8 mouse cellular contexts compared by ENCODE assay signal in genomic region chr1:87846801-87847474, GRCm38 (mm10). TPM values are rescaled to one million over a fixed set of nuclear protein-coding genes. Genes with fewer than 3 reads are reported as not detected.
DNase-seq lines count a peak whose midpoint lies in the region; ATAC-seq and TF ChIP-seq lines count a peak whose summit lies in the region.

No protein-coding gene starts in this region.

- no peak for TF ChIP-seq CTCF in midbrain, postnatal 0 days (IDR thresholded peaks at IDR 0.05)
- no peak for TF ChIP-seq CTCF in liver, embryonic 14.5 days (IDR thresholded peaks at IDR 0.05; ENCODE audit: low read depth)

- 65% methylated on average over 2 of the region's 2 CpGs for WGBS in midbrain, postnatal 0 days
- 68% methylated on average over 2 of the region's 2 CpGs for WGBS in midbrain, embryonic 13.5 days
- WGBS in intestine, embryonic 14.5 days: 19% methylated on average over 2 of the region's 2 CpGs
- WGBS in liver, embryonic 14.5 days (ENCODE audit: insufficient replicate concordance): 12% methylated on average over 2 of the region's 2 CpGs
- WGBS in midbrain, embryonic 15.5 days: 44% methylated on average over 2 of the region's 2 CpGs

- H3K9ac ChIP-seq in midbrain, postnatal 0 days (replicated peaks; ENCODE audit: low read length, poor library complexity, severe bottlenecking): no peak overlapping the region
- H3K9ac ChIP-seq in midbrain, embryonic 13.5 days (replicated peaks): no peak overlapping the region
- H3K9ac ChIP-seq in intestine, embryonic 14.5 days (ENCODE audit: low read length): no peak overlapping the region
- no peak overlapping the region for H3K9ac ChIP-seq in liver, embryonic 14.5 days (replicated peaks)
- H3K9ac ChIP-seq in midbrain, embryonic 15.5 days: no peak overlapping the region

- H3K27me3 ChIP-seq in midbrain, postnatal 0 days (ENCODE audit: insufficient read depth, low read length): no peaks in the 10 kb centered on the region
- 0 out of 2 replicates have a peak, but pooled peaks cover 3% of the 10 kb centered on the region for H3K27me3 ChIP-seq in midbrain, embryonic 13.5 days
- H3K27me3 ChIP-seq in intestine, embryonic 14.5 days (replicated peaks; ENCODE audit: control insufficient read depth, insufficient read depth, low read length): no peaks in the 10 kb centered on the region
- H3K27me3 ChIP-seq in liver, embryonic 14.5 days (ENCODE audit: control insufficient read depth, insufficient read depth, low read length): no peaks in the 10 kb centered on the region
- no peaks in the 10 kb centered on the region for H3K27me3 ChIP-seq in midbrain, embryonic 15.5 days (replicated peaks)

- H3K36me3 ChIP-seq in midbrain, postnatal 0 days (ENCODE audit: insufficient read depth, low read length): no peaks in the 10 kb centered on the region
- H3K36me3 ChIP-seq in midbrain, embryonic 13.5 days: no peaks in the 10 kb centered on the region
- no peaks in the 10 kb centered on the region for H3K36me3 ChIP-seq in intestine, embryonic 14.5 days (ENCODE audit: control insufficient read depth, insufficient read depth, low read length)
- no peaks in the 10 kb centered on the region for H3K36me3 ChIP-seq in liver, embryonic 14.5 days (replicated peaks; ENCODE audit: control insufficient read depth, insufficient read depth, low read depth)
- H3K36me3 ChIP-seq in midbrain, embryonic 15.5 days (replicated peaks): no peaks in the 10 kb centered on the region

- no peak overlapping the region for H3K27ac ChIP-seq in midbrain, postnatal 0 days (ENCODE audit: low read depth, low read length)
- H3K27ac ChIP-seq in midbrain, embryonic 13.5 days: no peak overlapping the region
- H3K27ac ChIP-seq in intestine, embryonic 14.5 days (ENCODE audit: low read depth): no peak overlapping the region; the same call in 1 of the 2 replicates
- H3K27ac ChIP-seq in liver, embryonic 14.5 days: no peak overlapping the region
- H3K27ac ChIP-seq in midbrain, embryonic 15.5 days: no peak overlapping the region

- no peak overlapping the region for H3K4me3 ChIP-seq in midbrain, postnatal 0 days (ENCODE audit: low read depth, low read length)
- no peak overlapping the region for H3K4me3 ChIP-seq in midbrain, embryonic 13.5 days (replicated peaks)
- no peak overlapping the region for H3K4me3 ChIP-seq in intestine, embryonic 14.5 days (ENCODE audit: low read depth, low read length)
- no peak overlapping the region for H3K4me3 ChIP-seq in liver, embryonic 14.5 days (ENCODE audit: insufficient read depth in 1 of 2, low read depth in 2 of 2, low read length in 2 of 2)
- no peak overlapping the region for H3K4me3 ChIP-seq in midbrain, embryonic 15.5 days

- TF ChIP-seq EP300 in liver, embryonic 14.5 days (IDR thresholded peaks at IDR 0.05; ENCODE audit: low read depth): no peak

- H3K4me2 ChIP-seq in midbrain, postnatal 0 days (ENCODE audit: low read depth, low read length, poor library complexity, severe bottlenecking): no peak overlapping the region
- no peak overlapping the region for H3K4me2 ChIP-seq in midbrain, embryonic 13.5 days (replicated peaks)
- no peak overlapping the region for H3K4me2 ChIP-seq in intestine, embryonic 14.5 days (ENCODE audit: low read length)
- no peak overlapping the region for H3K4me2 ChIP-seq in liver, embryonic 14.5 days (ENCODE audit: low read depth)
- H3K4me2 ChIP-seq in midbrain, embryonic 15.5 days: no peak overlapping the region

- ATAC-seq in midbrain, postnatal 0 days (ENCODE audit: low FRiP score): no peak
- ATAC-seq in midbrain, embryonic 13.5 days: no peak
- ATAC-seq in intestine, embryonic 14.5 days (replicated peaks; ENCODE audit: low FRiP score, low TSS enrichment, low read depth): peak; percentile 34; the same call in 1 of the 2 replicates
- peak; percentile 47 for ATAC-seq in liver, embryonic 14.5 days (ENCODE audit: insufficient read depth)
- no peak for ATAC-seq in midbrain, embryonic 15.5 days (replicated peaks)

- H3K9me3 ChIP-seq in midbrain, postnatal 0 days (ENCODE audit: low read length): no peaks in the 10 kb centered on the region
- no peaks in the 10 kb centered on the region for H3K9me3 ChIP-seq in midbrain, embryonic 13.5 days
- no peaks in the 10 kb centered on the region for H3K9me3 ChIP-seq in intestine, embryonic 14.5 days (ENCODE audit: control insufficient read depth, low read length)
- H3K9me3 ChIP-seq in liver, embryonic 14.5 days (ENCODE audit: control insufficient read depth, low read length): no peaks in the 10 kb centered on the region
- H3K9me3 ChIP-seq in midbrain, embryonic 15.5 days: no peaks in the 10 kb centered on the region

- peak; percentile 17 for DNase-seq in midbrain, postnatal 0 days (ENCODE audit: low spot score)
- DNase-seq in embryo, embryonic 11 days: peak; percentile 65
- DNase-seq in intestine, embryonic 14.5 days (ENCODE audit: low spot score): no peak
- DNase-seq in liver, embryonic 14.5 days (ENCODE audit: low read depth in 3 of 3, low spot score in 3 of 3): no peak
- peak; percentile 58 to 69 for DNase-seq in spleen, postnatal 4 days (ENCODE audit: low spot score in 2 of 2)
- DNase-seq in urinary bladder, postnatal 36 days (ENCODE audit: low spot score in 2 of 2): no peak

- no peaks in the 10 kb centered on the region for H3K4me1 ChIP-seq in midbrain, postnatal 0 days (ENCODE audit: insufficient read depth, low read length)
- peaks cover 4% of the 10 kb centered on the region for H3K4me1 ChIP-seq in midbrain, embryonic 13.5 days (replicated peaks)
- peaks cover 26% of the 10 kb centered on the region; the same call in 1 of the 2 replicates for H3K4me1 ChIP-seq in intestine, embryonic 14.5 days (replicated peaks; ENCODE audit: control insufficient read depth, insufficient read depth, low read length)
- H3K4me1 ChIP-seq in liver, embryonic 14.5 days (replicated peaks; ENCODE audit: control insufficient read depth in 2 of 2, insufficient read depth in 2 of 2, low read length in 1 of 2): peaks cover 7 to 23% of the 10 kb centered on the region in 2 experiments
- H3K4me1 ChIP-seq in midbrain, embryonic 15.5 days: no peaks in the 10 kb centered on the region

RNA-seq across cellular contexts. Expression of gene Dgkd, which starts 6.1 kb away (rescaled TPM):
- total RNA-seq in midbrain, postnatal 0 days (2014; rRNA removed): 75.1 and 77.5 TPM in 2 replicates
- 36.6 and 38.2 TPM in 2 replicates for polyA plus RNA-seq in midbrain, postnatal 0 days (2015; fragmentation: Nextera tagmentation; extraction: Ambion mirVana)
- polyA plus RNA-seq in midbrain, embryonic 13.5 days (2015; fragmentation: Nextera tagmentation; extraction: Ambion mirVana): 41.2 and 43.7 TPM in 2 replicates
- 38.4 and 38.6 TPM in 2 replicates for polyA plus RNA-seq in intestine, embryonic 14.5 days (2014; fragmentation: Nextera tagmentation; extraction: Ambion mirVana)
- 6.9 and 8.0 TPM in 2 replicates for polyA plus RNA-seq in liver, embryonic 14.5 days (2012; rRNA removed)
- 8.1 and 10.2 TPM in 2 replicates for polyA plus RNA-seq in liver, embryonic 14.5 days (2014; fragmentation: Nextera tagmentation; extraction: Ambion mirVana)
- polyA plus RNA-seq in midbrain, embryonic 15.5 days (2015; fragmentation: Nextera tagmentation; extraction: Ambion mirVana): 49.6 and 52.8 TPM in 2 replicates

RNA-seq across cellular contexts. Expression of gene Sag, which starts 43.5 kb away (rescaled TPM):
- total RNA-seq in midbrain, postnatal 0 days (2014; rRNA removed): not detected in 2 replicates
- polyA plus RNA-seq in midbrain, postnatal 0 days (2015; fragmentation: Nextera tagmentation; extraction: Ambion mirVana): 1.2 and 1.9 TPM in 2 replicates
- 2.5 and 3.2 TPM in 2 replicates for polyA plus RNA-seq in midbrain, embryonic 13.5 days (2015; fragmentation: Nextera tagmentation; extraction: Ambion mirVana)
- 1.8 and 2.0 TPM in 2 replicates for polyA plus RNA-seq in intestine, embryonic 14.5 days (2014; fragmentation: Nextera tagmentation; extraction: Ambion mirVana)
- polyA plus RNA-seq in liver, embryonic 14.5 days (2012; rRNA removed): 0.27 TPM in 2 replicates
- polyA plus RNA-seq in liver, embryonic 14.5 days (2014; fragmentation: Nextera tagmentation; extraction: Ambion mirVana): 0.56 and 0.67 TPM in 2 replicates
- polyA plus RNA-seq in midbrain, embryonic 15.5 days (2015; fragmentation: Nextera tagmentation; extraction: Ambion mirVana): 2.7 and 3.0 TPM in 2 replicates

Comparison
In these comparisons a context has a peak if more than half of its experiments do, and no peak if none do; other contexts are left out.
1. ATAC-seq: peak in intestine, embryonic 14.5 days (single experiment) and liver, embryonic 14.5 days (single experiment); none in midbrain, postnatal 0 days (single experiment), midbrain, embryonic 13.5 days (single experiment) and midbrain, embryonic 15.5 days (single experiment).
2. DNase-seq: peak in midbrain, postnatal 0 days (single experiment), embryo, embryonic 11 days (single experiment) and spleen, postnatal 4 days (2 of 2); none in intestine, embryonic 14.5 days (single experiment), liver, embryonic 14.5 days (0 of 3) and urinary bladder, postnatal 36 days (0 of 2).